Mouse (Mus musculus) urinary bladder, postnatal 25 days (tissue): ENCODE data around the gene Vmn2r110.

Experiments used
- DNase-seq: peaks from one replicate; pipeline ENCODE4 v3.0.0; 2022; ENCODE audit warnings: low spot score

The Vmn2r110 gene

GRCm38 (mm10) chr17:20596323-20596722 is at the start of gene Vmn2r110:
Gene Vmn2r110, minus strand, starts transcription at chr17:20596423.
- DNase-seq: no peak

DNA sequence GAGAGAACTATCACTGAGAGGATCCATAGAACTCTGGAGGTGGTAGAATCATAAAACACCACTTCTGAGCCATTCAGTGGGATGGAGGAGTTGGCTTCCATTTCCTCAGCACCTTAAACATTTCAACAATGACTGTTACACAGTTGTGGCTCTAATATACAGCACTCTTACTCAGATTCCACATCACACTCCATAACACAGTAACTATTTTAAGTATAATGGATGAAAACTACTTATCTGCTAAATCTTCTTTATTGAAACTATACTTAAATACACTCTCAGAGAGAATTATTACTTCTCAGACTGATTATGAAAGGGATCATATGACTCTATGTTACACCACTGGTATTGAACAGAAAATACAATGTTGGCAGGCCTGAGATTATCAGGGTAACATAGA is 28.6 kb upstream of the Vmn2r110 start, which contains the start of gene Fpr-rs3:
Fpr-rs3 (minus strand) TSS at position 101 of the 400 bp plus-strand sequence.
- DNase-seq: no peak

DNA sequence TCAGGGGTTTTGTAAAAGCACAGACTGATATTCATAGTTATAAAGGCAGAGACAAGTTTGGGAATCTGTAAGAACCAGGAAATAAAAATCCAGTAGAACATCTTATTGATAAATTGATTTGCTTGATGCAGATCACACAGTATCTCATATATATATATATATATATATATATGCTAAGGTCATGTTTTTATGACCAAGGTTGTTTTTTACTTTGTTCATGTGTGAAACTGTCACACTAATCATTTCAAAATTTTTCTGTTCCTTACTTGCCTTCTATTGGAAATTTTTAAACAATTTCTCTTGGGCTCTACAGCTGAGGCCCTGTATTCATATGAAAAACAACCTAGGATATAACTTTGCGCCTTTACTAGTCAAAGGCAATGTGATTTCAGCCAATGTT is 31.6 kb downstream of the Vmn2r110 start, which contains the start of gene Vmn2r109:
Vmn2r109 (minus strand) TSS at position 101 of the 400 bp plus-strand sequence.
- no peak for DNase-seq
